Mouse (Mus musculus): ENCODE measurements around the gene Zfp825.
"Not testable (repeated sequence)": the region's sequence is repeated elsewhere in the genome, so short reads cannot be mapped to it uniquely, and the experiment has no call there.

Zfp825 gene

GRCm38 (mm10) chr13:74493911-74494679 is at the start of gene Zfp825:
Gene Zfp825, minus strand, starts transcription at chr13:74493992.
- peak; percentile 48 for DNase-seq (ENCODE audit: low read depth, low spot score)

GRCm38 (mm10) chr13:74535418-74535817 is 41.6 kb upstream of the Zfp825 start:
- not testable (repeated sequence) for DNase-seq (ENCODE audit: low read depth, low spot score)

DNA sequence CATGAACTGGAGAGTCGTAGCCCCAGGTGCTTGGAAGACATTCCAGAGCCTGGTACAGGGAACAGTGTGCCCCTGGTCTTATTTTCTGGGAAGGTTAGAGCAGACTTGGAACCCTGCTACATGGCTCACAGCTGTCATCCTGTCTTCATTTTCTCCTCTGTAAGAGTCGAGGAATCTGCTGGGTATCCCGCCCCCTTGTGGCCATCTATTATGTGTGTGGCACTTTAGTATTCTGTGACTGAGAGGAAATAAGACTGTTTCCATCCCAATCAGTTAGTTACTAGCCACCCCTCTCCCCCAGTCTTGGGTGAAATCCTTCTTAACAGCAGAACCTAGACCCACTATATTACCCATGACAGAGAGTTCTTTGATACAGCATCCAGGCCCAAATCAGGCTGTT is 41.1 kb upstream of the Zfp825 start:
- DNase-seq (ENCODE audit: low read depth, low spot score), result peak; percentile 11

DNA sequence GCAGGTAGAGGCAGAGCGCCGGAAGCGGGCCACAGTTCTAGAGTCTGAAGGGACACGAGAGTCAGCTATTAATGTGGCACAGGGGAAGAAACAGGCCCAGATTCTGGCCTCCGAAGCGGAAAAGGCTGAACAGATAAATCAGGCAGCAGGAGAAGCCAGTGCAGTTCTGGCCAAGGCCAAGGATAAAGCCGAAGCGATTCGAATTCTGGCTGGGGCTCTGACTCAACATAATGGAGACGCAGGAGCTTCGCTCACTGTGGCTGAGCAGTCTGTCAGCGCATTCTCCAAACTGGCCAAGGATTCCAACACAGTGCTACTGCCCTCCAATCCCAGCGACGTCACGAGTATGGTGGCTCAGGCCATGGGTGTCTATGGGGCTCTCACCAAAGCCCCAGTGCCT is 40.3 kb upstream of the Zfp825 start:
- DNase-seq (ENCODE audit: low read depth, low spot score), result no peak

- DNase-seq (ENCODE audit: low read depth, low spot score), result not testable (repeated sequence)
Observed at GRCm38 (mm10) chr13:74531251-74531650, 37.5 kb upstream of the Zfp825 start.

DNA sequence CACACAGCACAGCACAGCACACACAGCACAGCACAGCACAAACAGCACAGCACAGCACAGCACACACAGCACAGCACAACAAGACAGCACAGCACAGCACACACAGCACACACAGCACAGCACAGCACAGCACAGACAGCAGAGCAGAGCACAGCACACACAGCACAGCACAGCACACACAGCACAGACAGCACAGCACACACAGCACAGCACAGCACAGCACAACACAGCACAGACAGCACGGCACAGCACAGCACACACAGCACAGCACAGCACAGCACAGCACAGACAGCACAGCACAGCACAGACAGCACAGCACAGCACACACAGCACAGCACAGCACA is 35.6 kb upstream of the Zfp825 start:
- not testable (repeated sequence) for DNase-seq (ENCODE audit: low read depth, low spot score)

- not testable (repeated sequence) for DNase-seq (ENCODE audit: low read depth, low spot score)
Observed at GRCm38 (mm10) chr13:74528519-74529371, 35.0 kb upstream of the Zfp825 start.

GRCm38 (mm10) chr13:74522481-74523237 is 28.9 kb upstream of the Zfp825 start:
- DNase-seq (ENCODE audit: low read depth, low spot score), result no peak

- not testable (repeated sequence) for DNase-seq (ENCODE audit: low read depth, low spot score)
Observed at GRCm38 (mm10) chr13:74522141-74522480, 28.3 kb upstream of the Zfp825 start.

- DNase-seq (ENCODE audit: low read depth, low spot score), result not testable (repeated sequence)
Observed at GRCm38 (mm10) chr13:74507981-74508380, 14.2 kb upstream of the Zfp825 start.

DNA sequence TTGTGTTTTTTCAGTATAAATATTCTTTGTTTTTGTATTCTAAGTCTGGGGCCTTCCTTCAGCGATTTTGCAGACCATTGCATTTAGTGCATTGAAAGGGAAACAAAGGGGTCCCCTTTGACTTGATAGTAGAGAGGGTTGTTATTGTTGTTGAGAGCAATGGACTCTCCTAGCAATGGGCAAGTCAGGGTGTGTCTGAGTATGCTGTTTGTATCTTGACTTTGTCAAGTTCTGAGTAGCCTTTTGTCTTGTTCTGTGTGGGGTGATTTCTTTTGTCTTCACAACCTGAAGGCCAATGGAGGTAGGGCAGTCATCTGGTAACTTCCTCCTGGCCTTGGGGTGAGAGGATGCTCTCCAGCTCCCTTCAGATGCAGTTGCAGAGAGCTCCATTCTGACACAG is 9.1 kb upstream of the Zfp825 start:
- DNase-seq (ENCODE audit: low read depth, low spot score), result not testable (repeated sequence)

- not testable (repeated sequence) for DNase-seq (ENCODE audit: low read depth, low spot score)
Observed at GRCm38 (mm10) chr13:74499696-74500095, 5.9 kb upstream of the Zfp825 start.

DNA sequence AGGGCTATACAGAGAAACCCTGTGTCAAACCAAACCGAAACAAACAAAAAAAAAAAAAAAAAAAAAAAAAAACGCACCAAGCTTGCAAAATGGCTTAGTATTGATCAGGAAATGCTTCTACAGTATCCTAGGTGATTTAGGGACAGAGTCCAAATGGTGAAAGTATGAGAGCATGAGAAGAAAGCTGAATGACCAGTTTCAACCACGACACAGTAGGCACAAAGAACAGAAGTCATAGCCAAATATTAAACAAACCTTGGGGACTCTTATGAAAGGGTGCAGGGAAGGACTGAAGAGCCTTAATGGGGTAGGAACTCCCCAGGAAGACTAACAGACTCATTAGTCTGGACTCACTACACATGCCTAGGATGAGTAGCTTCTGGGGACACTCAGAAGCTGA is 9.5 kb downstream of the Zfp825 start:
- not testable (repeated sequence) for DNase-seq (ENCODE audit: low read depth, low spot score)

GRCm38 (mm10) chr13:74471468-74471867 is 22.3 kb downstream of the Zfp825 start:
- not testable (repeated sequence) for DNase-seq (ENCODE audit: low read depth, low spot score)

- DNase-seq (ENCODE audit: low read depth, low spot score), result peak; percentile 57
Observed at GRCm38 (mm10) chr13:74462699-74463385, 30.9 kb downstream of the Zfp825 start.

- DNase-seq (ENCODE audit: low read depth, low spot score), result not testable (repeated sequence)
Observed at GRCm38 (mm10) chr13:74462318-74462698, 31.5 kb downstream of the Zfp825 start.

DNA sequence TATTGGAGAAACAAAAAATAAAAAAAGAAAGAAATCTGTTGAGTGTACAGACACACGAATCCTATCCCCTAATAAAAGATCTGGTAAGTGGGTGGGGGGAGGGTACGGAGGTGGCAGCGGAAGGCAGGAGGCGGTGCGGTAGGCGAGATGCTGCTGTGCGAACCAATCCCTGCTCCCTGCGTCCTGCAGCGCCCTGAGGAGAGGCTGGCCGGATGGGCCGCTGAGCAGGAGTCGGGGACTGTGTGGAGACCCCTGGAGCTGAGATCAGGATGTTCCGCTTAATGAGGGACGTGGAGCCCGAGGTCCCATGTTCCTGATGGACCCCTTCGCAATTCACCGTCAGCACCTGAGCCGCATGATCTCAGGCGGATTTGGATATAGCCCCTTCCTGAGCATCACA is 53.9 kb downstream of the Zfp825 start:
- no peak for DNase-seq (ENCODE audit: low read depth, low spot score)
